Mouse (Mus musculus) limb, embryonic 10.5 days (tissue): ENCODE results near the gene Pus10. TPM values are rescaled to one million over a fixed set of nuclear protein-coding genes. Genes with fewer than 3 reads are reported as not detected.
"Not testable (repeated sequence)": the region's sequence is repeated elsewhere in the genome, so short reads cannot be mapped to it uniquely, and the experiment has no call there.

Source experiments
- DNase-seq: peaks from one replicate; pipeline ENCODE4 v3.0.0-alpha.2; 2017; ENCODE audit warnings: low spot score
- H3K27ac ChIP-seq: fragments of 300-500 bp; sonication (generic); 2 replicates; pipeline ENCODE4 v1.5.1; 2016; ENCODE audit warnings: mild to moderate bottlenecking
- H3K27me3 ChIP-seq: fragments of 300-500 bp; sonication (generic); 2 replicates; pipeline ENCODE4 v1.6.1; 2016; ENCODE audit warnings: low read depth, mild to moderate bottlenecking; ENCODE audit not compliant: poor library complexity, severe bottlenecking
- H3K36me3 ChIP-seq: fragments of 300-500 bp; sonication (generic); 2 replicates; pipeline ENCODE4 v1.6.1; 2016; ENCODE audit warnings: mild to moderate bottlenecking, moderate library complexity
- H3K4me1 ChIP-seq: fragments of 300-500 bp; sonication (generic); 2 replicates; pipeline ENCODE4 v1.6.1; 2016
- H3K4me3 ChIP-seq: fragments of 300-500 bp; sonication (generic); 2 replicates; pipeline ENCODE4 v1.5.1; 2016; ENCODE audit warnings: mild to moderate bottlenecking, moderate library complexity
- H3K9me3 ChIP-seq: fragments of 300-500 bp; sonication (generic); replicated peaks from 2 replicates; pipeline ENCODE4 v1.6.1; 2016; ENCODE audit warnings: mild to moderate bottlenecking
- WGBS: fragments of 180-500 bp; shearing (Covaris S2); methylation state at CpG from one replicate; pipeline ENCODE4 v1.1.7; 2016; 5-methylcytosine and 5-hydroxymethylcytosine counted together
- polyA plus RNA-seq: library from polyadenylated mRNA; unstranded; fragments of >200 nt; fragmentation: Nextera tagmentation; extraction: Ambion mirVana; gene quantifications from 2 replicates; pipeline ENCODE4 v1.2.1, GENCODE M21; 2016

Gene Pus10
- polyA plus RNA-seq, 1 experiment from 2014 or later: 30.3 TPM

DNA sequence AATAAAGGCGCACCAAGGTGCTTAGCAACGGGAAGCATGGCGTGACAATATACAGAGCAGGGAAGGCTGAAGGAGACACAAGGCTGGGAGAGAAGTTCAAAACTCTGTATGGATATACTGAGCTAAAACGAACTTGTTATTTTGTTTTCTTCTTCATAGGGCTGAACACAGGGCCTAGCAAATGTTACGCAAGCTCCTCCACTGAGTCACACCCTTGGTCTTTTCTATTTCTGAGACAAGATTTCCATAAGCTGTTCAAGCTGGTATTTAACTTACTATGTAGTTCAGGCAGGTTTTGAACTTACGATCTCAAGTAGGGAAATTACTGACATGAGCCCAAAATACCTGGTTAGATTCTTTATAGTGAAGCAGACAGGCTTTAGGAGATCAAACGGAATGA lies 75.9 kb downstream of the Pus10 start:
- no peak for DNase-seq
- Histone ChIP-seq H3K36me3 (no peaks in the 10 kb centered on the region), H3K4me3 (no peak overlapping the region), H3K27me3 (no peaks in the 10 kb centered on the region), H3K4me1 (no peaks in the 10 kb centered on the region; the same call in 1 of the 2 replicates), H3K27ac (no peak overlapping the region), H3K9me3 (no peaks in the 10 kb centered on the region)
- WGBS: 94% methylated on average over 7 of the region's 7 CpGs

DNA sequence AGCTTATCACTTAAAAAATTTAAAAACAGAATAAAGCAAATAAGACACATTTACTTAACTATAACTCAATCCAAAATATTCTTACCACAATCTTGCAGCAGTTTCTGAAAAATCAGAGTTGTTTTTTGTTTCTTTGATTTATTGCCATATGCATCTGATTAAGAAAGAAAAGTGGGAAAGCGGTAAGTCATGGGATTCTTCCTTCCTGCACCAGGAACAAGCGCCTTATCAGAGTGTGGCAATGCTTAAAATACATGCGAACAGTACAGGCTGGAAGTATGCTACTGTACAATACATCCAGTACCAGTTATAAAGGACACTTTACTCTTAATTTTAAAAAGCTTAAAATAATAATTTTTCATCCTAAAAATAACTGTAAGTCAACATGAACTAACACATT lies 78.9 kb downstream of the Pus10 start:
- H3K4me3 ChIP-seq: no peak overlapping the region
- no peaks in the 10 kb centered on the region for H3K9me3 ChIP-seq
- no peaks in the 10 kb centered on the region for H3K36me3 ChIP-seq
- no peak overlapping the region for H3K27ac ChIP-seq
- no peaks in the 10 kb centered on the region for H3K27me3 ChIP-seq
- H3K4me1 ChIP-seq: no peaks in the 10 kb centered on the region; the same call in 1 of the 2 replicates
- no peak for DNase-seq
- WGBS: 90% methylated on average over 3 of the region's 3 CpGs

DNA sequence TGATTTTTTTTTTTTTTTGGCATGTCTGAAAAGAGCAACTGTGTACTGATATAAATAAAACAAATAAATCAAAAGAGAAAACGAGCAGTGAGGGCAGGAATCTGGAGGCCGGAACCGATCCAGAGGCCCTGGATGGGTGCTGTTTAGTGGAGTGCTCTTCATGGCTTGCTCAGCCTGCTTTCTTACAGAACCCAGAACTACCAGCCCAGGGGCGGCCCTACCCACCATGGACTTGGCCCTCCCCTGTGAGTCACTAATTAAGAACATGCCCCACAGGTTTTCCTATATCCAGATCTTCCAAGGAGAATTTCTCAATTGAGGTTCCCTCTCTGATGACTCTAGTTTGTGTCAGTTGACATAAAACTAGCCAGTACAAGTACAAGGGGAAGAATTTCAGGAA lies 80.6 kb downstream of the Pus10 start:
- no peak for DNase-seq
- Histone ChIP-seq H3K27me3 (no peaks in the 10 kb centered on the region), H3K4me1 (no peaks in the 10 kb centered on the region; the same call in 1 of the 2 replicates), H3K9me3 (no peaks in the 10 kb centered on the region), H3K36me3 (no peaks in the 10 kb centered on the region), H3K27ac (no peak overlapping the region), H3K4me3 (no peak overlapping the region)
- 79% methylated on average over 4 of the region's 4 CpGs for WGBS

DNA sequence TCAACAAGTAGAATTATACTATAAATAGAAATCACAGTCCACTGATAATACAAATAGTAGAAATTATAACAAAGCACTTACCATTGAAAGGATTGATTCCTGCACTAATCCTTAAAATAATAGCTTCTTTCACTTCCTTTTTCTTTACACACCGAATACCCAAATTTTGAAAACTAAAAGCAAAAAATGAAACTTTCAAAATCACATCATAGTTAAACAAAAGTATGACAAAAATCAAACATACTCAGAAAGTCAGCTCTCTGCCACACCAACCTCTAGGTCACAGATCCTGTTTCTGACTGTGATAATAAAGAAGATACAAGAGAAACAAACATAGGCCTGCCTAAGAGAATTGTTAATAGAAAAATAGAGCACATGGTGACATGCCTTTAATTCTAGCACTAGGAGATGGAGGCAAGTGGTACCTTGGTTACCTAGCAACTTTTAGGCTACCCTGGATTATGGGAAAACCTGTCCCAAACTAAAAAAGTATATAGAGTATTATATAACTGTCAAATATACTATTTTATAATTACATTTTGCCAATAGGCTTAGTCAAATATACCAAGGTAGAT lies 87.7 kb downstream of the Pus10 start:
- 90% methylated on average over 1 of the region's 1 CpGs for WGBS
- H3K36me3 ChIP-seq: no peaks in the 10 kb centered on the region
- H3K27ac ChIP-seq: no peak overlapping the region
- H3K4me1 ChIP-seq: no peaks in the 10 kb centered on the region
- DNase-seq: no peak
- no peak overlapping the region for H3K4me3 ChIP-seq
- H3K27me3 ChIP-seq: no peaks in the 10 kb centered on the region
- H3K9me3 ChIP-seq: no peaks in the 10 kb centered on the region

DNA sequence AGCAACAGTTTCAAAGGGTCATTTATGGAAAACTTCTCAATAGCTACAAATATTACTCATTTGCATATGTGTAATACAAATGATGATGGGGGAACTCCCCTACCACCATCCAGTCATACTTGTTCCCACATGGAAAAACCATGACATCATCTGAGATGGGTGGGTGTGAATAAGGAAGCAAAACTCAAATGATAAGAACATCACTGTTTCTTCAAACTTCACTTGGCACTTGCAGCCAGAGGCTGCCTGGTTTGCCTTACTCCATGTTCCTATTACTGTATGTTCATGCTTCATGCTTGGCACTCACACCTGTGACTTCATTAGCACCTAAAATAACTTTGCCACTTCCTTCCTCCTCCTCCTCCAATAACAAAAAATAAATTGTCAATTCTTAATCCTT lies 88.9 kb downstream of the Pus10 start:
- no peak for DNase-seq
- H3K4me3 ChIP-seq: no peak overlapping the region
- H3K9me3 ChIP-seq: no peaks in the 10 kb centered on the region
- H3K27me3 ChIP-seq: no peaks in the 10 kb centered on the region
- H3K4me1 ChIP-seq: no peaks in the 10 kb centered on the region
- no peaks in the 10 kb centered on the region for H3K36me3 ChIP-seq
- no peak overlapping the region for H3K27ac ChIP-seq

DNA sequence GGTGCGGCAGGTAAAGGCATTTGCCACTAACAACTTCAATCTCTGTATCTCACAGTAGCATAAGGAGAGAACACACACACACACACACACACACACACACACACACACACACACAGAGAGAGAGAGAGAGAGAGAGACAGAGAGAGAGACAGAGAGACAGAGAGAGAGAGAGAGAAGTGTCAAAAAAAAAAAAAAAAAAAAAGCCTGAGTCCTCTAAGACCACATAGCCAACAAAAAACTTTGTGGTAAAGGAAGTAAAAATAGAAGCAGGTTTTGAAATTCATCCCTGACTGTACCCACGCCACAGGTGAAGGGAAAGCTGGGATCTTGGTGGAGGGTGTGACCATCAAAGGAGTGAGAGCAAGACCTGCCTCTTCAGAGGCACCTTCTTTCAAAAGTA lies 92.7 kb downstream of the Pus10 start:
- Histone ChIP-seq H3K4me1 (no peaks in the 10 kb centered on the region), H3K27me3 (no peaks in the 10 kb centered on the region), H3K36me3 (no peaks in the 10 kb centered on the region), H3K27ac (no peak overlapping the region), H3K9me3 (no peaks in the 10 kb centered on the region), H3K4me3 (no peak overlapping the region)
- WGBS: 85% methylated on average over 2 of the region's 2 CpGs
- no peak for DNase-seq

DNA sequence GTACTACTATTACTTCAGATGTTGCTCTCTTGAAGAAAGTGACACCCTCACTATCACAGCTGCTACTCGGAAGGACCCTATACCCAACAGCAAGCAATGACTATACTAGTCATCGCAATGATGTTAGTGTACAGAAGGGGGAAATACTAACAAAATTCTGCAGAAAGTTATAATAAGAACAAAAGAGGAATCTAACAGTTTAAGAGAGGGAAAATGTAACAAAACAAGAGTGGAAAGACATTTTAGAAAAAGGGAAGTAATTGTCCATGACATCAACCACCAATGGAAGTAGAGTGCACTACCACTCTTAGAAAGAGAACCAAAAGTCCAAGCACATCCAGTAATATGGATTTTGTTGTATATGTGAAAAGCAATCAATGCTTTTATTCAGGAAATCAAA lies 97.2 kb downstream of the Pus10 start:
- Histone ChIP-seq H3K36me3 (no peaks in the 10 kb centered on the region), H3K27me3 (no peaks in the 10 kb centered on the region), H3K9me3 (no peaks in the 10 kb centered on the region), H3K27ac (no peak overlapping the region), H3K4me1 (no peaks in the 10 kb centered on the region), H3K4me3 (no peak overlapping the region)
- DNase-seq: no peak
- WGBS: 89% methylated on average over 2 of the region's 2 CpGs

DNA sequence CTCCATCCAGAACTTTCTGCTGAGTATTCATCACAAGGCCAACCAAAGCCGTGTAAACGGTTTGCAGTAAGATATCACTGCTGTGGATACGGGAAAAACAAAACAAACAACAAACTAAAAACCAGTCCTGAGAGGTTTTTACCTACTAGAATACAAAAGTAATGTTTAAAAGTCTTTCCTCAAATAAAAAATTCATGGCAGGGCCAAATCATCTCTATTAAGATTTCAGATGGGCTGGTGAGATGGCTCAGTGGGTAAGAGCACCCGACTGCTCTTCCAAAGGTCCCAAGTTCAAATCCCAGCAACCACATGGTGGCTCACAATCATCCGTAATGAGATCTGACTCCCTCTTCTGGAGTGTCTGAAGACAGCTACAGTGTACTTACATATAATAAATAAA lies 101.9 kb downstream of the Pus10 start:
- H3K36me3 ChIP-seq, H3K27me3 ChIP-seq, H3K27ac ChIP-seq, DNase-seq, H3K4me1 ChIP-seq, H3K9me3 ChIP-seq, H3K4me3 ChIP-seq: not testable (repeated sequence)
- WGBS: 86% methylated on average over 5 of the region's 5 CpGs

DNA sequence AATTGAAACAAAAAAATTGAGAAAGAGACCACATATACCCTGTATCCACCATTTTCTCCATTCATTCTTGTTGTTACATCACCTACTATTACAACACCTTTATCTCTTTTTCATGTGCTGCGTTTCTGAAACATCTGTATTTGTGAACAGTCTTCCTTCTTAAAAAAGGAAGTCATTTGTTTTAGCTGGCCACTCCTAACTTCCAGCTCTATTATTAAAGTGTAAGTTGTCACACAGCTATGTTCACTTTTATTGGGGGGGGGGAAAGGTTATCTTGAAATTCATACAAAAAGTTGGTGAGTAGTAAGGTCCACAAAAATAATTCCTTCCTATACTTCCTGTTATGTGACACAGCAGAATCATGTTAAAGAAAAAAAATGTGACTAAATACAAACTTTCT lies 102.5 kb downstream of the Pus10 start:
- Histone ChIP-seq H3K27me3 (peaks cover 11% of the 10 kb centered on the region; the same call in 1 of the 2 replicates), H3K4me1 (peaks cover 8% of the 10 kb centered on the region), H3K27ac (no peak overlapping the region), H3K9me3 (no peaks in the 10 kb centered on the region), H3K36me3 (no peaks in the 10 kb centered on the region), H3K4me3 (no peak overlapping the region)
- DNase-seq: no peak
- WGBS: 79% methylated on average over 1 of the region's 1 CpGs

DNA sequence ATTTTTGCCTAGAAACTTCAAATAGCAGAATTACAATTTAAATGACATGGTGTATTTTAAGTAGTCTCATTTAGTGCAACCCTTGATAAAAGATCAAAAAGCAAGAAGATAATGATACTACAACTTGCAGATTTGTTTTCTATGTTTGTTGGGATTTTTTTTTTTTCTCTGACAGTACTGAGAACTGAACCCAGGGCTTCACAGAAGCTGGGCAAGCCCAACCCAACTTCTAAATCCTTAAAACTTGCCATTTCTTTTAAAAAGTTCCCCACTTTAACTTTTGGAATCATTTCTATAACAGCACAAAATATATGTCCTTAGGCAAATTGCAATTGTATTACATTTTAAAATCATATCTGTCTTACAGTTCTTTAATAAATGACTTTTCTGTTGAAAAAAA lies 103.6 kb downstream of the Pus10 start:
- H3K27ac ChIP-seq: no peak overlapping the region
- H3K4me3 ChIP-seq: no peak overlapping the region
- no peak for DNase-seq
- peaks cover 8% of the 10 kb centered on the region for H3K4me1 ChIP-seq
- no peaks in the 10 kb centered on the region for H3K9me3 ChIP-seq
- no peaks in the 10 kb centered on the region for H3K36me3 ChIP-seq
- H3K27me3 ChIP-seq: peaks cover 13% of the 10 kb centered on the region; the same call in 1 of the 2 replicates

DNA sequence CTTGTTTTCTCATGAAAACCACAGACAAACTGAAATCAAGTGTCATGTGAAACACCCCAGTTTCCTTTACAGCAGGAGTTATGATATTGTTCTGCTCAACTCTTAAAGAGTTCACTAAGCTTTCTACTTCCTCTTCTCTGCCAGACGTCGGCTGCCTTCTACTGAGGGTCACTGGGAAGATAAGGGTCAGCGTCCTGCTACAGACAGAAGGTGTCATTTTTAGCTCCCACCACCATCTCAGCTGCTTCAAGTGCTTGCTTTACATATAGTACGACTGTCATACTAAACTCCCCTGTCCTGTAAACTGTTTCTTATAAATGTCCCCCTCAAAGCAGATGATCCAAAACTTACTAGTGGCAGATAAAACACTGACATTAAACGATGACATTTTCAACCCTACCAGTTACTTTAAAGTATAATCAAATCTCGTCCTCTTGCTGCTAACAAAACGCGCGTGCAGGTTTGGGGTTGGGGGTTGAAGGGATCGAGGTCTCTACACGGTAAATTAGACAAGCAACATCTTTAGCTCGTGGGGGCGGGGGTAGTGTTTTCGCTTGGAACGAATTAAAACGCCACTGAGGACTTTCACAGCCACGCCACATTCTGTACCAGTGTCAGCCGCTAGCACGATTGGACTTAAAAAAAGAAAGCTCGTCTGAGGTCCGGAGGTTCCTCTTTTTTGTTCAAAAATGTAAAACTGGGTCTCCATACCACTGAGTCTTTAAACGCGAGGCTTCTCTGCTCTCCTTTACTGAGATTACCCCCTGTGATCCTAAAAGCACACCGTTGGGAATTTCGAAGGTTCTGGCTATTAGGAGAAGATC lies 104.4 kb downstream of the Pus10 start:
- under 1% methylated on average over 25 of the region's 25 CpGs for WGBS
- Histone ChIP-seq H3K9me3 (no peaks in the 10 kb centered on the region), H3K27ac (peak overlapping the region; percentile 93; the same call in 1 of the 2 replicates), H3K4me3 (peak overlapping the region; percentile 83), H3K27me3 (peaks cover 13% of the 10 kb centered on the region; the same call in 1 of the 2 replicates), H3K4me1 (peaks cover 8% of the 10 kb centered on the region), H3K36me3 (no peaks in the 10 kb centered on the region)
- peak; percentile 43 for DNase-seq

DNA sequence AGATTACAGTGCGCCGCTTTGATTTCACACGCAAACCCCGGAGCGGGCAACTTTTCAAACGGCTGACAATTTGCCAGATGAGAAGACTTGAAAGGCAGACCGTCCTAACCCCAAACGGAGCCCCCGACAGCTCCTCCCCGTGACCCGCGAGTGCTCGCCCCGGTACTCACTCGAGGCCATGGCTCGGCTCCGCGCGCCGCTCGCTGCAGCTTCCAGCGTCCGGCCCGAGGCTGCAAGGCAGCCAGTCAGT lies 105.0 kb downstream of the Pus10 start:
- Histone ChIP-seq H3K4me1 (peaks cover 8% of the 10 kb centered on the region), H3K9me3 (no peaks in the 10 kb centered on the region), H3K27me3 (peaks cover 13% of the 10 kb centered on the region; the same call in 1 of the 2 replicates), H3K27ac (peak overlapping the region; percentile 93), H3K36me3 (no peaks in the 10 kb centered on the region), H3K4me3 (peak overlapping the region; percentile 83)
- DNase-seq: no peak
- WGBS: under 1% methylated on average over 24 of the region's 24 CpGs

DNA sequence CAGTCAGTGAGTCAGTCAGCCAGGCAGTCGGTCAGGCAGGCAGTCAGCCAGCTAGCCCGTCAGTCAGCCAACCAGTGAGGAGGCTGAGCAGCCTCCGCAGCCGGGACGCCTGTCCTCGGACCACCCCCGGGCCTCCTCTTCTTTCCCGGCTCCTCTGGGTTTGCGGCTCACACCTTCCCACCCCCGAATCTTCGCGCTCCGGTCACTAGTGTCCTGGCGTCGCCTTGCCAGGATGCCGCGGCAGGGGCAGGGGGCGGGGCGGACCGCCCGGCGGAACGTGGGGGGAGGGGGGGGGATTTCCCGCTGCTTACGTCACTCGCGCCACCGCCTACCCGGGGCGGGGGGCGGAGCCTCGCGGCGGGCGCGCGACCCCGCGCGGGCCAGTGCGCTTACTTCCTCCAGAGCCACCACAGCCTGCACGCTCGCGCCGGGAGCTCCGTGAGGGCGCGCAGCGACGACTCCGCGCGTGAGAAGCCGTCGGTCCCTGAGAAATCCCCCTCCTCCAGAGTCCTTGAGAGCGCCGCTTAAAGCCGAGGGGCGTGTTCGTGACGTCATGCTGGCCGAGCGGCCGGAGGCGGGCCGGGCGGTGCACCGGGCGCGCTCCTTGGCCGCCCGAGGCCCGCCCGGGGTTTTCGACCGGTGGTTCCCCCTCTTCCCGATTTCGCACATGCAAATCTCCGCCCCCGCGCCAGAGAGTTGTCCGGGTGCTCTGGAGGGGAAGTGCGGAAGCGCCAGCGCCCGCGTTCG lies 105.5 kb downstream of the Pus10 start, which contains the start of gene Rel:
Gene Rel, minus strand, starts transcription at position 211 of the 747 bp plus-strand sequence.
- peaks cover 8% of the 10 kb centered on the region for H3K4me1 ChIP-seq
- H3K27me3 ChIP-seq: peaks cover 13% of the 10 kb centered on the region; the same call in 1 of the 2 replicates
- peak; percentile 93 for DNase-seq
- under 1% methylated on average over 87 of the region's 88 CpGs for WGBS
- H3K9me3 ChIP-seq: no peaks in the 10 kb centered on the region
- no peaks in the 10 kb centered on the region for H3K36me3 ChIP-seq
- H3K4me3 ChIP-seq: peak within 1 kb of the TSS; percentile 83
- H3K27ac ChIP-seq: peak within 1 kb of the TSS; percentile 93
